Mouse (Mus musculus) gonadal fat pad, adult 2 months (tissue): ENCODE data around the gene Akap7. TPM values are rescaled to one million over a fixed set of nuclear protein-coding genes. Genes with fewer than 3 reads are reported as not detected.

ENCODE experiments used
- DNase-seq: peaks from one replicate; pipeline ENCODE4 v3.0.0-alpha.2; 2012; ENCODE audit warnings: low read depth
- polyA plus RNA-seq: library from polyadenylated mRNA; depleted of rRNA; stranded (reverse); fragments of >200 nt; gene quantifications from 2 replicates; pipeline ENCODE4 v1.2.3, GENCODE M21; 2012

Akap7 gene
- polyA plus RNA-seq, 1 experiment, result 11.2 TPM

GRCm38 (mm10) chr10:25297666-25298263 lies 9.9 kb downstream of the Akap7 start:
- no peak for DNase-seq

GRCm38 (mm10) chr10:25296657-25297369 lies 10.9 kb downstream of the Akap7 start:
- DNase-seq, result peak; percentile 68

GRCm38 (mm10) chr10:25296286-25296656 lies 11.4 kb downstream of the Akap7 start:
- DNase-seq, result no peak

GRCm38 (mm10) chr10:25295836-25296235 lies 11.8 kb downstream of the Akap7 start:
- DNase-seq, result no peak

GRCm38 (mm10) chr10:25294999-25295398 lies 12.7 kb downstream of the Akap7 start:
- DNase-seq, result no peak

GRCm38 (mm10) chr10:25293796-25294195 lies 13.9 kb downstream of the Akap7 start:
- no peak for DNase-seq

GRCm38 (mm10) chr10:25291053-25291452 lies 16.6 kb downstream of the Akap7 start:
- no peak for DNase-seq

GRCm38 (mm10) chr10:25285100-25285811 lies 22.4 kb downstream of the Akap7 start:
- no peak for DNase-seq

GRCm38 (mm10) chr10:25284427-25285099 lies 23.1 kb downstream of the Akap7 start:
- DNase-seq, result no peak

- no peak for DNase-seq
These were observed 24.3 kb downstream of the Akap7 start for GRCm38 (mm10) chr10:25283397-25283796.

- no peak for DNase-seq
These were observed 27.5 kb downstream of the Akap7 start for GRCm38 (mm10) chr10:25280141-25280540.

GRCm38 (mm10) chr10:25279406-25279805 lies 28.3 kb downstream of the Akap7 start:
- no peak for DNase-seq

- DNase-seq, result no peak
These were observed 32.2 kb downstream of the Akap7 start for GRCm38 (mm10) chr10:25275492-25275891.

- DNase-seq, result no peak
These were observed 32.9 kb downstream of the Akap7 start for GRCm38 (mm10) chr10:25274621-25275330.

- DNase-seq, result no peak
These were observed 33.9 kb downstream of the Akap7 start for GRCm38 (mm10) chr10:25273731-25274130.

GRCm38 (mm10) chr10:25271756-25272155 lies 35.9 kb downstream of the Akap7 start:
- no peak for DNase-seq

GRCm38 (mm10) chr10:25271207-25271606 lies 36.5 kb downstream of the Akap7 start:
- no peak for DNase-seq

- peak; percentile 16 for DNase-seq
These were observed 39.0 kb downstream of the Akap7 start for GRCm38 (mm10) chr10:25268476-25269351.

- DNase-seq, result no peak
These were observed 46.5 kb downstream of the Akap7 start for GRCm38 (mm10) chr10:25261176-25261575.

- DNase-seq, result no peak
These were observed 46.9 kb downstream of the Akap7 start for GRCm38 (mm10) chr10:25260724-25261123.

GRCm38 (mm10) chr10:25258171-25258570 lies 49.5 kb downstream of the Akap7 start:
- DNase-seq, result no peak
